Mouse (Mus musculus) liver, embryonic 13.5 days (tissue): Measurements from ENCODE around the gene Irx1. TPM values are rescaled to one million over a fixed set of nuclear protein-coding genes. Genes with fewer than 3 reads are reported as not detected.

Experiments used
- ATAC-seq: fragments of 200-750 bp; cut with Nextera tagmentation; 2 replicates; pipeline ENCODE4 v1.8.0; 2017; ENCODE audit warnings: low read depth, mild to moderate bottlenecking, moderate number of reproducible peaks, moderate library complexity
- DNase-seq: peaks from one replicate; pipeline ENCODE4 v3.0.0; 2022
- H3K27ac ChIP-seq: fragments of 300-500 bp; sonication (generic); 2 replicates; pipeline ENCODE4 v1.5.1; 2015; ENCODE audit warnings: moderate library complexity, mild to moderate bottlenecking, inconsistent platforms
- H3K27me3 ChIP-seq: fragments of 300-500 bp; sonication (generic); 2 replicates; pipeline ENCODE4 v1.6.1; 2015; ENCODE audit warnings: mild to moderate bottlenecking, inconsistent platforms
- H3K36me3 ChIP-seq: fragments of 300-500 bp; sonication (generic); 2 replicates; pipeline ENCODE4 v1.6.1; 2015; ENCODE audit warnings: mild to moderate bottlenecking, inconsistent platforms
- H3K4me1 ChIP-seq: fragments of 300-500 bp; sonication (generic); replicated peaks from 2 replicates; pipeline ENCODE4 v1.6.1; 2015; ENCODE audit warnings: inconsistent platforms
- H3K4me2 ChIP-seq: fragments of 300-500 bp; sonication (generic); 2 replicates; pipeline ENCODE4 v1.6.1; 2015; ENCODE audit warnings: inconsistent platforms, mild to moderate bottlenecking, moderate library complexity
- H3K4me3 ChIP-seq: fragments of 300-500 bp; sonication (generic); replicated peaks from 2 replicates; pipeline ENCODE4 v1.5.1; 2015; ENCODE audit warnings: mild to moderate bottlenecking, inconsistent platforms
- H3K9ac ChIP-seq: fragments of 300-500 bp; sonication (generic); 2 replicates; pipeline ENCODE4 v1.6.1; 2015; ENCODE audit warnings: mild to moderate bottlenecking, inconsistent platforms
- H3K9me3 ChIP-seq: fragments of 300-500 bp; sonication (generic); replicated peaks from 2 replicates; pipeline ENCODE4 v1.6.1; 2016; ENCODE audit warnings: inconsistent platforms
- WGBS: fragments of 180-500 bp; shearing (Covaris S2); methylation state at CpG from one replicate; pipeline ENCODE4 v1.1.7; 2015; ENCODE audit not compliant: insufficient replicate concordance; 5-methylcytosine and 5-hydroxymethylcytosine counted together
- polyA plus RNA-seq: library from polyadenylated mRNA; unstranded; fragments of >200 nt; fragmentation: Nextera tagmentation; extraction: Ambion mirVana; gene quantifications from 2 replicates; pipeline ENCODE4 v1.2.1, GENCODE M21; 2015

The Irx1 gene
- polyA plus RNA-seq, 1 experiment from 2014 or later = not detected

- Histone ChIP-seq H3K9ac (no peak overlapping the region), H3K4me2 (no peak overlapping the region), H3K36me3 (no peaks in the 10 kb centered on the region), H3K9me3 (no peaks in the 10 kb centered on the region), H3K4me1 (no peaks in the 10 kb centered on the region), H3K27me3 (peaks cover 100% of the 10 kb centered on the region), H3K4me3 (no peak overlapping the region), H3K27ac (no peak overlapping the region)
- WGBS = 10% methylated on average over 9 of the region's 9 CpGs
- ATAC-seq = no peak
- DNase-seq = no peak
Measured at GRCm38 (mm10) chr13:71960846-71961735, 2.4 kb downstream of the Irx1 start.

GRCm38 (mm10) chr13:71960277-71960672 lies 3.2 kb downstream of the Irx1 start:
- Histone ChIP-seq H3K9me3 (no peaks in the 10 kb centered on the region), H3K27ac (no peak overlapping the region), H3K4me3 (no peak overlapping the region), H3K4me1 (no peaks in the 10 kb centered on the region), H3K4me2 (no peak overlapping the region), H3K27me3 (peaks cover 100% of the 10 kb centered on the region), H3K9ac (no peak overlapping the region), H3K36me3 (no peaks in the 10 kb centered on the region)
- 4% methylated on average over 9 of the region's 9 CpGs for WGBS
- no peak for ATAC-seq
- DNase-seq = no peak

GRCm38 (mm10) chr13:71959361-71960276 lies 3.9 kb downstream of the Irx1 start:
- Histone ChIP-seq H3K9me3 (no peaks in the 10 kb centered on the region), H3K4me1 (no peaks in the 10 kb centered on the region), H3K4me2 (no peak overlapping the region), H3K36me3 (no peaks in the 10 kb centered on the region), H3K27ac (no peak overlapping the region), H3K9ac (no peak overlapping the region), H3K4me3 (no peak overlapping the region), H3K27me3 (peaks cover 98% of the 10 kb centered on the region)
- WGBS = 2% methylated on average over 76 of the region's 76 CpGs
- no peak for ATAC-seq
- DNase-seq = no peak

GRCm38 (mm10) chr13:71958651-71959050 lies 4.9 kb downstream of the Irx1 start:
- WGBS = under 1% methylated on average over 16 of the region's 16 CpGs
- H3K4me3 ChIP-seq = no peak overlapping the region

GRCm38 (mm10) chr13:71957811-71958351 lies 5.6 kb downstream of the Irx1 start:
- DNase-seq = no peak
- 4% methylated on average over 21 of the region's 21 CpGs for WGBS

More at GRCm38 (mm10) chr13:71958651-71959050, 4.9 kb downstream of the Irx1 start:
- no peaks in the 10 kb centered on the region for H3K9me3 ChIP-seq
- H3K36me3 ChIP-seq = no peaks in the 10 kb centered on the region
- ATAC-seq (no peak), DNase-seq (no peak)
- no peak overlapping the region for H3K27ac ChIP-seq
- H3K9ac ChIP-seq = no peak overlapping the region
- H3K27me3 ChIP-seq = peaks cover 95% of the 10 kb centered on the region
- H3K4me2 ChIP-seq = no peak overlapping the region
- H3K4me1 ChIP-seq = no peaks in the 10 kb centered on the region

GRCm38 (mm10) chr13:71957147-71957546 lies 6.4 kb downstream of the Irx1 start:
- H3K4me3 ChIP-seq = no peak overlapping the region
- no peak overlapping the region for H3K9ac ChIP-seq
- no peak for ATAC-seq
- H3K9me3 ChIP-seq = no peaks in the 10 kb centered on the region
- H3K36me3 ChIP-seq = no peaks in the 10 kb centered on the region
- H3K27ac ChIP-seq = no peak overlapping the region
- H3K4me2 ChIP-seq = no peak overlapping the region
- H3K4me1 ChIP-seq = no peaks in the 10 kb centered on the region
- H3K27me3 ChIP-seq = peaks cover 83% of the 10 kb centered on the region
- no peak for DNase-seq
- 3% methylated on average over 18 of the region's 18 CpGs for WGBS

More at GRCm38 (mm10) chr13:71957811-71958351, 5.6 kb downstream of the Irx1 start:
- Histone ChIP-seq H3K9me3 (no peaks in the 10 kb centered on the region), H3K9ac (no peak overlapping the region), H3K36me3 (no peaks in the 10 kb centered on the region), H3K4me2 (no peak overlapping the region), H3K4me1 (no peaks in the 10 kb centered on the region), H3K27me3 (peaks cover 90% of the 10 kb centered on the region), H3K4me3 (no peak overlapping the region), H3K27ac (no peak overlapping the region)
- no peak for ATAC-seq

DNA sequence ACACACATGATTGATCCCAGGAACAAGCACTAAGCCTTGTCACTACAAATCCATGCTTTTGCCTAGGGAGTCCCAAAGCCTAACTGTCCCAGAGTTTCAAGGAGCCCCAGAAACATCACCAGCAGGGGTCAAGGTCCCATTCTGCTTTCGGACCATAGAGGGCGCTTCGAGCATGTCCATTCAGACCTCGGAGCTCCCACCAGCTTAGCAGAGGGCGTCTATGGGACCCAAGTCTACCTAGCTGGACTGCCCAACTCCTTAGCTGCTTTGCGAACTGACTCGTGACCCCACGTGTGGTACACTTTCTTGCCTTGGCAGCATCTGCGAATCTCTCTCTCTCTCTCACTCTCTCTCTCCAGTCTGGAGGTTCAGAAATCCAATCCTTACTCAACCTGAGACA lies 7.0 kb downstream of the Irx1 start:
- peaks cover 76% of the 10 kb centered on the region for H3K27me3 ChIP-seq
- no peak overlapping the region for H3K9ac ChIP-seq
- no peaks in the 10 kb centered on the region for H3K36me3 ChIP-seq
- under 1% methylated on average over 9 of the region's 9 CpGs for WGBS
- no peak overlapping the region for H3K4me3 ChIP-seq
- no peak overlapping the region for H3K27ac ChIP-seq
- no peaks in the 10 kb centered on the region for H3K4me1 ChIP-seq
- no peak overlapping the region for H3K4me2 ChIP-seq
- ATAC-seq = 0 out of 2 replicates have a peak, but pooled peaks have one; percentile 18
- no peak for DNase-seq
- no peaks in the 10 kb centered on the region for H3K9me3 ChIP-seq

GRCm38 (mm10) chr13:71951966-71952365 lies 11.6 kb downstream of the Irx1 start:
- Histone ChIP-seq H3K4me1 (no peaks in the 10 kb centered on the region), H3K36me3 (no peaks in the 10 kb centered on the region), H3K4me3 (no peak overlapping the region), H3K9me3 (no peaks in the 10 kb centered on the region), H3K27me3 (peaks cover 31% of the 10 kb centered on the region), H3K27ac (no peak overlapping the region), H3K4me2 (no peak overlapping the region), H3K9ac (no peak overlapping the region)
- ATAC-seq = no peak
- 64% methylated on average over 11 of the region's 11 CpGs for WGBS
- no peak for DNase-seq

GRCm38 (mm10) chr13:71949859-71950258 lies 13.7 kb downstream of the Irx1 start:
- no peak overlapping the region for H3K4me3 ChIP-seq
- H3K36me3 ChIP-seq = no peaks in the 10 kb centered on the region
- no peak overlapping the region for H3K27ac ChIP-seq
- no peak overlapping the region for H3K9ac ChIP-seq
- H3K4me1 ChIP-seq = no peaks in the 10 kb centered on the region
- WGBS = 46% methylated on average over 5 of the region's 5 CpGs
- H3K9me3 ChIP-seq = no peaks in the 10 kb centered on the region
- DNase-seq (no peak), ATAC-seq (no peak)
- 0 out of 2 replicates have a peak, but pooled peaks cover 11% of the 10 kb centered on the region for H3K27me3 ChIP-seq
- H3K4me2 ChIP-seq = no peak overlapping the region

DNA sequence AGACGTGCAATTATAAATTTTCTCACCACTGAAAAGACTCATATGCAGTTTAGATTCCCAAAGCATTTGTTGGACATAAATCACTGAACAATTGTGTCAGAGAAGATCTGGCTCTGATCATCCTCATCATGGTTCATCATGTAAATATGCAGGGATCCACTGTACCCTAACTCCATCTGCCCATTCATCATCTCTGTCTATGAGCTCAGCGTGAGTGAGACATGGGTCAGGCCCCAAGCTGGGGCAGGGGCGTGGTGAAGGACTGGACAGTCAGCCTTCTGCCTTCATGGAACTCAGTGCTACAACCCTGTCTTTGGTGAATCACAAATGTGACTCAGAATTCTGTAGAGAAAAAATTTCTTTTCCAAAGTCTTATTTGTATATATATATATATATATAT lies 53.2 kb downstream of the Irx1 start:
- ATAC-seq (no peak), DNase-seq (no peak)
- H3K4me3 ChIP-seq = no peak overlapping the region
- H3K4me1 ChIP-seq = no peaks in the 10 kb centered on the region
- WGBS = 55% methylated on average over 3 of the region's 3 CpGs
- H3K27ac ChIP-seq = no peak overlapping the region
- no peak overlapping the region for H3K4me2 ChIP-seq
- no peak overlapping the region for H3K9ac ChIP-seq
- no peaks in the 10 kb centered on the region for H3K36me3 ChIP-seq
- no peaks in the 10 kb centered on the region for H3K27me3 ChIP-seq
- 0 out of 2 replicates have a peak, but pooled peaks cover 3% of the 10 kb centered on the region for H3K9me3 ChIP-seq
